Mouse (Mus musculus): ENCODE measurements around the gene Mien1. TPM values are rescaled to one million over a fixed set of nuclear protein-coding genes. Genes with fewer than 3 reads are reported as not detected.

Mien1 gene
- total RNA-seq, 1 experiment from 2014 or later: 74.3 TPM

- no peak for DNase-seq
Observed at GRCm38 (mm10) chr11:98461109-98461720, 22.4 kb upstream of the Mien1 start.

GRCm38 (mm10) chr11:98459860-98460259, 21.1 kb upstream of the Mien1 start:
- DNase-seq: no peak

GRCm38 (mm10) chr11:98459071-98459741, 20.4 kb upstream of the Mien1 start:
- DNase-seq: no peak

DNA sequence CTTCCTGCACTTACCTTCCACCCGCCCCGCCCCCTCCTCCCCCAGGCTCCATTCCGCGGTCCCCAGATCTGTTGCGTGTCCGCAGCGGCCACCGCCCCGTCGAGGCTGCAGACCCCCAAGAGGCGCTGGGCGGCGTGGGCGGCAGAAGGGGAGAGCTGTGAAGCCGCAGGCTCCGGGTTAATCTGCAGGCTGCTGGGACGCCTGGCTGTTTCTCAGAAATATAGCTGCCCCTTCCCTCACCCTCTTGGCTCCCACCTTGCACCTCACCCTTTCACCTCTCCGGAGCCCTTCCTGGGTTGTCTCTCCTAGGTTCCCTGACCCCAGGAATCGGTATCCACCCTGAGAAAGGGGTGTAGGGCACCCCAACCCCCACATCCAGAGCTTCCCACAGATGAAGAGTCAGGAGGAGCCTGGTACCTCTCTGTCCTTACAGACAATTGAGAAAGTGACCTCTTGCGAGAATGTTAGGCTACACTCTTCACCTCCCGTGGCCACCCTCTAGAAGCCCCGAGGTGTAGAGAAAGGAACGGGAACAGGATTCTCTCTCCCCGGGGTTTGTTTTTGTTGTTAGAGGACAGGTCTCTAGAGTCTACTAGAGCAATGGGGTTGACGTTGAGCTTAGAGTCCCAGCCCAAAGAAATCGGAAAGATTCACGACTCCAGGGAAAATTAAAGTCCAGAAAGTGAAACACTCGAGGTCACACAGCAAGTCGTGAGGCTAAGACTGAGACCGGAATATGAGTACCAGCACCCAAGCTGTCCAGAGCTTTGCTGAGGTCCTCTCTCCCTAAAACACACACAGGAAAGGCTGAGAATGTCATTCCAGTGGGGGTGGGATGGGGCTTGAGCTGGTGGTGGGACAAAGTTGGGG, 19.6 kb upstream of the Mien1 start:
- DNase-seq: peak; percentile 34

DNA sequence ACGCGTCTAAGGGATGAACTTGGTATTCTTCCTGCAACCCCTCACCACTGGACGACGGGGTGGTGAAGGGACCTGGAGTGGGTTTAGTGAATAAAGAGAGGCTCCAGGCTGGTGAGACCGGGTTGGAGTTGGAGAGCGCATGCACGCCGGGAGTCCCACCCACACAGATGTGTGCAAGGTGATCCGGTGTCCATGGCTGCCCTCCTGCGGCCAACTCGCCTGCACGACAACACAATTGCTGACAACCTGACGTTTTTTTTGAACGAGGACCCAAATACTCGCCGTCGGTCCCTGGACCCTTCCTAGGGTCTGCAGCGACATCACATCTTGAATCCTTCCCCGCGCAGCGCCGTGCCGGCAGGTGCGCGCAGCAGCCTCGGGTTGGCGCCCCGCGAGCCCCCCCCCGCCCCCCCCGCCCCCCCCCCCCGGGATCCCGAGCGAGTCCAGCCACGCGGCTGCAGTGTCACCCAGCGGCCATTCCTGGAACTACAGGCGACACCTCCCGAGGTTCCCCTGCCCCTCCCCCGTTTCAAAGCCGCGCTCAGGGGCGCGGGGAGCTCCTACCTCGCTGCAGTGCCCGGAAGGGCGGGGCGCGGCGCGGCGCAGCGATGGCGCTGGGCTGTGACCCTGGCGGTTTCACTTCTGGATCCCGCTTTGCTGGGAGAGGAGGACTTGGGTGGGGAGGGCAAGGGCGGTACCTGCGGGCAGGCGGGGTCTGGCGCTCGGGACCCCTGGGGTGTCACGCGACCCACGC, 18.8 kb upstream of the Mien1 start:
- DNase-seq: peak; percentile 94

DNA sequence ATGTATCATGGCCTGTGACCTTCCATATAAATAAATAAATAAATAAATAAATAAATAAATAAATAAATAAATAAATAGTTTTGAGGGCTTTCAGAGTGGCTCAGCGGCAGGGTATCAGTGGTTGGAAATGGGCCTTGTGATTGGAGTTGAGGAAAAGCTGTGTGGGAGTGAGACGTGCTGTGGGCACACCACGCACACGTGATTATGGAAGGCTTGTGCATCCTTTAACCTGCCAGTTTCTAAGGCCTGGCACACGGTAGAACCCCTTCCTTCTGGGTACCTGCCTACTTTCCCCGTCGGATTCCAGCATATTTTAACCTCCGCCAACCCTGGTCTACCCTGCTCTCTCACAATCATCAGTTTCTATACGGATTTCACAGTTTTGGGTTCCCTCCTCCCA, 18.2 kb upstream of the Mien1 start:
- no peak for DNase-seq

DNA sequence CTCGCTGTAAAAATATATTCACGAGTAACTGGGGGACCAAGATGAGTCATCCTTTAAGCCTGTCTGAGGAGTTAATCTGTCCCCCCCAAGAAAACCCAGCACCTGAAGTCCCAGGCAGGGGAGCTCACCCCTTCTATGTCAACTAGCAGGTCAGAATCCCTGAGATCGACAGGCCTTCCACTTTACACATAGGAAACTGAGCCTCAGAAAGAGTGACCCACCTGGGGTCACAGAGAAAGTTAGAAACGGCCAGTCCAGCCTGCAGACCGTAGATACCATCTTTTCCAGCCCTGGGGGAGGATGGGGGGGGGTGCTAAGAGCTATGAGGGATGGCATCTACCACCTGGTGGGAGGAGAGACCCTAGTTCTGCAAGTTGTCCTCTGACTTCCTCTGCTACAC, 17.8 kb upstream of the Mien1 start:
- DNase-seq: no peak

DNA sequence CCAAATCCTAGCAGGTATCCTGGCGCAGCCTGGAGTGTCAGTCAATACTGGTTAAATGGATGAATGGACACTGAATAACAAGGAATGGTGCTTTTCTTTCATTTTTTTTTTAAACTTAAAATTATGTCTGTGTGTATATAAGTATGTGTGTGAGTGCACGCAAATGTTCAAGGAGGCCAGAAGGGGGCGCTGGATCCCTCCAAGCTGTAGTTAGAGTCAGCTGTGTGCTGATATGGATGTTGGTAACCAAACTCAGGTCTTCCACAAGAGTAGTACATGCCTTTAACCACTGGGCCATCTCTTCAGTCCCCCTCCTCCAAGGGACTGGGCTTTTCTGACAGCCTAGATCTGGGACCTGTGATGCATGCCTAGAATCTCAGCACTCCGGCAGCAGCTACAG, 16.7 kb upstream of the Mien1 start:
- DNase-seq: no peak

- no peak for DNase-seq
Observed at GRCm38 (mm10) chr11:98449921-98450771, 11.4 kb upstream of the Mien1 start.

DNA sequence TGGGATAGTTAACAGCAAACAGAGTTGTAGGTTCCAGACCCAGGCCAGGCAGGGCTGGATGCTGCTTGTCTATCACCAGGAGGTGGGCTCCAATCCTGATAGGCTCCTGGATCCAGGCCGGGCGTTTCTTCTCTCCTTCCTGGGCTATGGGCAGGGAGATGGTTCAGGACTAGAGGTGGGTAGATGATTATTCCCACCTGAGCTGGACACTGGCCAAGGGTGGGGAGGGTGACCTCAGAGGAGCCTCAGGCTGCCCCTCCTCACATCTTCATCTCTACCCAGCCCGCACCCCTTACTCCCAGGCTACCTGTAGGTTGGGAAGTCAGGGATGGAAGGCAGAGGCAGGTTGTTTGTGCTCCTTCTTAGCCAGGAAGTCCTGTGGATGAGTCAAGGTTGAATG, 10.6 kb upstream of the Mien1 start:
- no peak for DNase-seq

DNA sequence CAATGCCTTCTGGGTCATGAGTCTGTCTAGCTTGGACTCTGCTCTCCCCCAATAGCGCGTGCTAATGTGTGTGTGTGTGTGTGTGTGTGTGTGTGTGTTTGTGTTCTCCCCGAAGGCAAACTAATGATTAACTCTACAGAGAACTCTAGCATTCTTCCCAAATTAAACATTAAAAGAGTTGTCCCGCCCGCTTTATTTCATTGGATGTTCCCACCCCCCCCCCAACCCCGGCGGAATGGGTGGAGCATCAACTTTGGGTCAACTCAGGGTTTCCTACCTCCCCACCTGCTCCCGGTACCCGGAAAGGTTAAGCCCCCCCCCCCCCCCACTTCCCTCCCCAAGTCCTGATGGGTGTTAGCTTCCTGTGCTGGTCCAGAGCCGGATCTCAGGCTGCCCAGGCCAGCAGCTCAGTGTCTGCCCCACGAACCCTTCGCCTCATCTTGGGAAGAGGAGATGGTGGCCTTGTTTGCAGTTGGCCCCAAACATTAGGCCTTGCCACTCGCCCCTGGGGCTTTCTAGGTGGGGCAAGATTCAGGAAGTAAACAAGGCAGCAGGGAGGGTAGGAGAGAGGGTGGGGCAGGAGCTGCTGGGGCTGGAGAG, 9.5 kb upstream of the Mien1 start:
- no peak for DNase-seq

GRCm38 (mm10) chr11:98447475-98447834, 8.7 kb upstream of the Mien1 start:
- no peak for DNase-seq

DNA sequence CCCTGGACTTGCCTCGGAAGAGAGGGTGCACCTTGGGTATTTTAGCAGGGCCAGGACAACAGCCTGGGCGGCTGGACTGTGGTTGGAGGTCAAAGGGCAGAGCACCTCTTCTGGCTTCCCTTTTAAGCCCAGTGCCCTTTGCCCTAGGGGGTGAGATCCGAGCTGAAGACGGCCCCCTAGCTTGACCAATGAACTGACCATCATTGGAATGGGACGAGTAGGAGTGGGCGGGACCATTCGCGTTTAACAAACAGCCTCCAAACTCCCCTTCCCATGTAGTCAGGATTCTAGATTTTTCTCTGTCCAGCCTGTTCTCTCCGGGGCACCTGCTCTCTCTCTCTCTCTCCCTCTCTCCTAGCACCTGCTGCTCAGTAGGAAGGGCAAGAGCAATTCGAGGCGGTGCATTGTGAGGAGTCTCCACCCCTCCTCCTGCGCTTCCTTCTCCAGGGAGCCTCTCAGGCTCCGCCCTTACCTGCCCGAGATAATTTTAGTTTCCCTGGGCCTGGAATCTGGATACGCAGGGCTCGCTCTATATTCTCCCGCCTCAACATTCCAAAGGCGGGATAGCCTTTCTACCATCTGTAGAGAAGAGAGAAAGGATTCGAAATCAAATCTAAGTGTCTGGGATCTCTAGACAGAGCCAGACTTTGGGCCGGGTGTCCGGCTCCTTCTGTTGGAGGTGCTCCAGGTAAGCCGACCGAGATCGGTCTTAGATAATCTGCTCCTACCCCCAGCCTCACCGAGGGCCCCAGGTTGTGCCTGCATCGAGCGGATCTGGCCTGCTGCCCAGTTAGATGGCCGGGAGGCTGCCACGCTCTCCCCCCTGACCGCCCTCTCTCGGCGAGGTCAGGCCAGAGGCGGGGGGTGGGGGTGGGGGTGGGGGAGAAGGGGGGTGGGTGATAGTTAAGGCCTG, 8.0 kb upstream of the Mien1 start:
- DNase-seq: no peak

DNA sequence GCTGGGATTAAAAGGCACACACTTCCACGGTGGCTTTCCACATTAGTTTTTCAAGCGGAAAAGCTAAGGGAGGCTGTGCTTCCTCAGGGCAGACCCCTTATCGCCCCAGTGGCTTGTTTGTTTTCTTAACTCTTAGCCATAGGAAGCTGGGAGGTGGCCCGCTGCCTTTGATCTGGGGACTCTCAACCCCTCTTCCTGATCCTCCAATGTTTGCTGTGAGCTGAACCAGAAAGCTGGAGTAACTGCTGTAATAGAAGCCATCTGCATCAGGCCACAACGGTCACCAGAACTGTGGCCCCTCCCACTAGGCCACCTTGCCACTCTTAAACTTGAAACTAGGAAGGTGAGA, 7.4 kb upstream of the Mien1 start, which contains the start of gene Grb7:
Gene Grb7, plus strand, starts transcription at position 182 of the 349 bp plus-strand sequence.
- DNase-seq: no peak

DNA sequence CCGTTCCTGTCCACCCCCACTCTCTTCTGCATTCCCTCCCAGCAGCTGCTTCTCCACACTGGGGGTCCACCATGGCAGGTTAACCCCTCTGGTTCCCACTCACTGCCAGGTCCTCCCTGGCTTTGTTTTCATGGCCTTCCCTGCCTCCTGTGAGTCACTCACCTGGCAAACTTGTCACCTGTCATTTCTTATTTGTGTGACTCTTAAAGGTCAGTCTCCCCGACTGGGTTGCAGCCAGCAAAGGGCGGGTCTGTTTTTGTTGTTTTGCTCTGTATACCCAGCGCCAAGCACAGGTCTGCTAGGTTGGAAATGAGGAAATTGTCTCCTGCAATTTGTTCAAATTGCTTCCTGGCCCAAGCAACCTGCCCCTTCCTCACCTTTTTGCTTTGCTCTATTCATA, 6.9 kb upstream of the Mien1 start:
- no peak for DNase-seq

DNA sequence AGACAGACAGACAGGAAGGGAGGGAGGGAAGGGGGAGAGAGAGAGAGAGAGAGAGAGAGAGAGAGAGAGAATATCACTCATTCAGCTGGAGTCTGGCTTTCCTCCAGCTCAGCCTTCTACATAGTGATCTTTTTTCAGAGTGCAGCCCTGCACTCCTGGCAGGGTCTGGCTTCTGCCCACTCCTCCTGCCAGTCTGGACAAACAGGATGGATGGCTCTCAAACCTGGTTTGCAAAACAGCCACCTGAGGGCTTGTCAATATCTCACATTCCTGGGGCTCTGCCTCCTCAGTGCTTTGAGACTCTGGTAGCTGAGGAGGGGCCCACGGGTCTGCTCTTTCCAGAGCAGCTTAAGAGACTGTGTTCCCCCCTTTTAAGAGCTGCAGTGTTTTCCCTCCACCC, 6.4 kb upstream of the Mien1 start:
- DNase-seq: no peak

DNA sequence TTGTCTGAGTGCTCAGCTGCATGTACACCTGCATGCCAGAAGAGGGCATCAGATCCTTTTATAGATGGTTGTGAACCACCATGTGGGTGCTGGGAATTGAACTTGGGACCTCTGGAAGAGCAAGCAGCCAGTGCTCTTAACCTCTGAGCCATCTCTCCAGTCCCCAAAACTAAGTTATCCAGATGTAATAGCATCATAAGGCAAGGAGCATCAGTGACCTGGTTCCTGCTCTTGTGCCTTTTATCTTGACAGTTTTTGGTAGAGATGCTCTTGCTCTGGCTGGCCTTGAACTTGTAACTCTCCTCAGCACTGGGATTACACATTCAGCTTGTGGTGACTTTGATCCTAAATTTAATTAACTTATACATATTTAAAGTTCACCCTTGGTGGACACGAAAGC, 4.9 kb upstream of the Mien1 start:
- no peak for DNase-seq

- no peak for DNase-seq
Observed at GRCm38 (mm10) chr11:98437441-98437840, 1.4 kb downstream of the Mien1 start.

DNA sequence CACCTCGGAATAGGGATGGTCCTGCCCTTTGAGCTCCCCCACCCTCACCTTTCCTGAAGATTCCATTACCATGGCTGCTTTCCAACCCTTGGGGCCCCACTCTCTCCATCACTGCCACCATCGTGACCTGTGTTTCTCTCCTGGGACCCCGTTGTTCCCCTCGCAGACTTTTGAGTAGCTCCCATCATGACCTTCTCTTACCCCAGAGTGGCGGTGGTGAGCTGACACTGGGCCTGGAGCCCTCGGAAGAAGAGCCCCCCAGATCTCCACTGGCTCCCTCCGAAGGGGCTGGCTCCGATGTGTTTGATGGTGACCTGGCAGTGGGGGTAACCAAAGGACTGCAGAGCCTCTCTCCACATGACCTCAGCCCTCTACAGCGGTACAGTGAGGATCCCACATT, 3.1 kb downstream of the Mien1 start:
- DNase-seq: no peak
